ENCODE assay signal across 13 mouse cellular contexts in the genomic region with DNA sequence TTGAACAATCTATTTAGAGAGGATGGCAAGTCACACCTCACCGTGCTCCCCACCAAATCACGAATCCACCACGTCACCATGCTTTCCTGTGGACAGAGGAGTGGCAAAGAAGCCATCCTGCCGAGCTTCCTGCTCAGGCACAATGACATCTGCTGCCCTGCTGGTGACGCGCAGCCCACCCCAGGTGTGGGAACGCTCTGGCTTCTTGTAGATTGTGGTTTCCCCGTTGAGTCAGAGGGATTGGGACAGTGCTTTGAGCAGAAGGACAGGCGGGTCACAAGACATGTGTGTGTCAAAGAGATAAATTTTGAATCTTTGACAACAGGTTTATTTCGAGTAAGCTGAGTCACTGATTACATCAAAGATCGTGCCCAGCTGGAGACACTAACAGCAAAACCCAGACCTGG.
A peak's percentile ranks its signal among the peaks of the same experiment; 100 is the strongest.
DNase-seq lines count a peak whose midpoint lies in the region; ATAC-seq and TF ChIP-seq lines count a peak whose summit lies in the region.
"Had no signal": no experiment of that assay in that cellular context is flagged by ENCODE, and none has a peak within 500 bp of the region (broad histone marks: within the 10 kb centered on the region; RNA-seq: fewer than 3 reads in every experiment).

No protein-coding gene starts in this region.

- H3K27ac ChIP-seq in liver, embryonic 13.5 days: no peak overlapping the region
- H3K27ac ChIP-seq in spleen, adult 2 months (ENCODE audit: insufficient read depth, low read length): no peak overlapping the region
- no peak overlapping the region for H3K27ac ChIP-seq in hindbrain, embryonic 11.5 days (ENCODE audit: low read depth, low read length)
- no peak overlapping the region for H3K27ac ChIP-seq in kidney, embryonic 15.5 days
- H3K27ac ChIP-seq: forebrain, embryonic 15.5 days; hindbrain, postnatal 0 days; midbrain, embryonic 12.5 days had no signal

- H3K4me1 ChIP-seq in G1E (ENCODE audit: insufficient read depth, low read depth, low read length): peaks cover 16% of the 10 kb centered on the region
- peaks cover 25% of the 10 kb centered on the region for H3K4me1 ChIP-seq in liver, embryonic 13.5 days (replicated peaks)
- H3K4me1 ChIP-seq in spleen, adult 2 months (ENCODE audit: control insufficient read depth, insufficient read depth, insufficient read length): peaks cover 10% of the 10 kb centered on the region; the same call in 1 of the 2 replicates
- no peaks in the 10 kb centered on the region for H3K4me1 ChIP-seq in hindbrain, embryonic 11.5 days (replicated peaks; ENCODE audit: control insufficient read depth, insufficient read depth, low read length)
- H3K4me1 ChIP-seq in kidney, embryonic 15.5 days: peaks cover 21% of the 10 kb centered on the region
- H3K4me1 ChIP-seq: forebrain, embryonic 15.5 days; midbrain, embryonic 12.5 days had no signal

- no peak overlapping the region for H3K9ac ChIP-seq in liver, embryonic 13.5 days
- H3K9ac ChIP-seq in hindbrain, embryonic 11.5 days (ENCODE audit: low read depth, low read length): no peak overlapping the region
- no peak overlapping the region for H3K9ac ChIP-seq in kidney, embryonic 15.5 days
- H3K9ac ChIP-seq: forebrain, embryonic 15.5 days; midbrain, embryonic 12.5 days had no signal

- ATAC-seq in G1E (ENCODE audit: extremely low read depth, insufficient number of reproducible peaks, low FRiP score, poor library complexity, severe bottlenecking): peak; percentile 79
- ATAC-seq in liver, embryonic 13.5 days (ENCODE audit: low read depth): no peak
- no peak for ATAC-seq in hindbrain, embryonic 11.5 days (ENCODE audit: low FRiP score)
- ATAC-seq in kidney, embryonic 15.5 days (replicated peaks; ENCODE audit: low FRiP score): no peak
- ATAC-seq: forebrain, embryonic 15.5 days; hindbrain, postnatal 0 days had no signal

- H3K27me3 ChIP-seq in G1E (ENCODE audit: insufficient read depth, low read length): peaks cover 12% of the 10 kb centered on the region
- no peaks in the 10 kb centered on the region for H3K27me3 ChIP-seq in liver, embryonic 13.5 days
- no peaks in the 10 kb centered on the region for H3K27me3 ChIP-seq in spleen, adult 2 months (ENCODE audit: control insufficient read depth, insufficient read depth, low read length)
- H3K27me3 ChIP-seq in hindbrain, embryonic 11.5 days (ENCODE audit: control insufficient read depth, insufficient read depth, low read length): no peaks in the 10 kb centered on the region
- H3K27me3 ChIP-seq in kidney, embryonic 15.5 days: no peaks in the 10 kb centered on the region
- H3K27me3 ChIP-seq: forebrain, embryonic 15.5 days; midbrain, embryonic 12.5 days had no signal

- no peak overlapping the region for H3K4me3 ChIP-seq in G1E (ENCODE audit: low read depth, low read length)
- H3K4me3 ChIP-seq in liver, embryonic 13.5 days (replicated peaks): no peak overlapping the region
- no peak overlapping the region for H3K4me3 ChIP-seq in spleen, adult 2 months (ENCODE audit: extremely low read depth, insufficient read depth, insufficient read length)
- no peak overlapping the region for H3K4me3 ChIP-seq in hindbrain, embryonic 11.5 days (ENCODE audit: low read depth, low read length)
- no peak overlapping the region for H3K4me3 ChIP-seq in kidney, embryonic 15.5 days (replicated peaks)
- H3K4me3 ChIP-seq: forebrain, embryonic 15.5 days; midbrain, embryonic 12.5 days had no signal

- H3K4me2 ChIP-seq in liver, embryonic 13.5 days: no peak overlapping the region
- H3K4me2 ChIP-seq in hindbrain, embryonic 11.5 days (replicated peaks; ENCODE audit: low read depth, low read length): no peak overlapping the region
- H3K4me2 ChIP-seq in kidney, embryonic 15.5 days: no peak overlapping the region
- H3K4me2 ChIP-seq: forebrain, embryonic 15.5 days; heart, embryonic 11.5 days; midbrain, embryonic 12.5 days had no signal

- DNase-seq in A20 (ENCODE audit: low read depth, low spot score): peak; percentile 81
- DNase-seq in G1E (ENCODE audit: low spot score): no peak
- DNase-seq in liver, embryonic 13.5 days: peak; percentile 20
- peak; percentile 38 to 70 for DNase-seq in spleen, adult 2 months (ENCODE audit: low read depth in 1 of 2, low spot score in 2 of 2)
- no peak for DNase-seq in hindbrain, embryonic 11.5 days (ENCODE audit: low spot score)
- DNase-seq in gastrocnemius, postnatal 10 days: no peak
- no peak for DNase-seq in right cerebral cortex, postnatal 14 days
- DNase-seq: embryo, embryonic 11 days had no signal

- 13% methylated on average over 11 of the region's 11 CpGs for WGBS in liver, embryonic 13.5 days (ENCODE audit: insufficient replicate concordance)
- 15% methylated on average over 11 of the region's 11 CpGs for whole genome bisulfite sequencing in spleen, adult 2 months
- WGBS in hindbrain, embryonic 11.5 days: 77% methylated on average over 11 of the region's 11 CpGs
- 78% methylated on average over 11 of the region's 11 CpGs for WGBS in kidney, embryonic 15.5 days

- H3K9me3 ChIP-seq in G1E (replicated peaks): no peaks in the 10 kb centered on the region
- no peaks in the 10 kb centered on the region for H3K9me3 ChIP-seq in liver, embryonic 13.5 days (replicated peaks)
- no peaks in the 10 kb centered on the region for H3K9me3 ChIP-seq in hindbrain, embryonic 11.5 days (ENCODE audit: control insufficient read depth, low read length)
- H3K9me3 ChIP-seq in kidney, embryonic 15.5 days (replicated peaks): peaks cover 6% of the 10 kb centered on the region

- no peaks in the 10 kb centered on the region for H3K36me3 ChIP-seq in G1E (replicated peaks)
- H3K36me3 ChIP-seq in liver, embryonic 13.5 days: no peaks in the 10 kb centered on the region
- H3K36me3 ChIP-seq in spleen, adult 2 months (ENCODE audit: control insufficient read depth, insufficient read depth, low read length): no peaks in the 10 kb centered on the region
- no peaks in the 10 kb centered on the region for H3K36me3 ChIP-seq in hindbrain, embryonic 11.5 days (ENCODE audit: control insufficient read depth, insufficient read depth, low read length)
- no peaks in the 10 kb centered on the region for H3K36me3 ChIP-seq in kidney, embryonic 15.5 days
- H3K36me3 ChIP-seq: forebrain, embryonic 15.5 days; midbrain, embryonic 12.5 days had no signal

- no peak for TF ChIP-seq CTCF in G1E (IDR thresholded peaks at IDR 0.05; ENCODE audit: low read depth, low read length)
- TF ChIP-seq CTCF in spleen, adult 2 months (IDR thresholded peaks at IDR 0.05; ENCODE audit: extremely low read depth, insufficient read depth, insufficient read length, insufficient replicate concordance): no peak

- no peak for TF ChIP-seq POLR2A in spleen, adult 2 months (IDR thresholded peaks at IDR 0.05; ENCODE audit: low read depth, low read length)

Comparison
In these comparisons a context has a peak if more than half of its experiments do, and no peak if none do; other contexts are left out.
1. DNase-seq: peak in A20 (single experiment), liver, embryonic 13.5 days (single experiment) and spleen, adult 2 months (2 of 2); none in G1E (single experiment), hindbrain, embryonic 11.5 days (single experiment), gastrocnemius, postnatal 10 days (single experiment) and right cerebral cortex, postnatal 14 days (single experiment).